Mouse (Mus musculus) spleen, postnatal 14 days (tissue): ENCODE measurements around the gene Polrmt.
"Not testable (repeated sequence)": the region's sequence is repeated elsewhere in the genome, so short reads cannot be mapped to it uniquely, and the experiment has no call there.

ENCODE experiments used
- DNase-seq, 2 experiments: peaks; one replicate each; pipeline ENCODE4 v3.0.0; 2021 to 2022; ENCODE audit warnings: low spot score in 2 of 2

Polrmt gene

DNA sequence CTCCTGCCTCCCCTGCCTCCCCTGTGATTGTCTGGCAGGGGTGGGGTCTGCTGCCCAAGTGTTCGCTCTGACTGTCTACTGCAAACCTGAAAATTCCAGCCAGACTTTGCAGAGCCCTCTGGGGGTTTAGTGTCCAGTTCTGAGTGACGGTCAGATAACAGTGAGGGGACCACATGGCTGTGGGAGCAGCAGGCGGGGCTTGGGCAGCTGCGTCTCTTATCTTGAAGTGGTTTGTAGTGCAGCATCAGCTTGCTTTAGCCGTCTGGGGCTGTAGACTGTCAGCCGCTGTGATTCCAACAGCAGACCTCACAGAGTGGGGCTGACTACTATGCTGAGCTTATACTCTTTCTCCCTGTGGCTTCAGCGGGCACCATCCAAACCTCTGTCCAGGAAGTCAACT, 37.1 kb downstream of the Polrmt start:
- no peak for DNase-seq

DNA sequence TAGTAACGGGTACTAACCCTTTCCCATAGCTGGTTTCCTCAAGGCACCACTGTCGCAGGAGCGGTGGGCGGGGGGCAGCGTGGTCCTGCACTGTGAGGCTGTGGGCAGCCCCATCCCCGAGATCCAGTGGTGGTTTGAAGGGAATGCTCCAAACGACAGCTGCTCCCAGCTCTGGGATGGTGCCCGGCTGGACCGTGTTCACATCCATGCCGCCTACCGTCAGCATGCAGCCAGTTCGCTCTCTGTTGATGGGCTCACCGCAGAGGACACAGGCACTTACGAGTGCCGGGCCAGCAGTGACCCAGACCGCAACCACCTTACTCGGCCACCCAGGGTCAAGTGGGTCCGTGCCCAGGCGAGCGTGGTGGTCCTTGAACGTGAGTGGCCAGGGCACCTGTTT, 37.7 kb downstream of the Polrmt start:
- DNase-seq, result no peak

DNA sequence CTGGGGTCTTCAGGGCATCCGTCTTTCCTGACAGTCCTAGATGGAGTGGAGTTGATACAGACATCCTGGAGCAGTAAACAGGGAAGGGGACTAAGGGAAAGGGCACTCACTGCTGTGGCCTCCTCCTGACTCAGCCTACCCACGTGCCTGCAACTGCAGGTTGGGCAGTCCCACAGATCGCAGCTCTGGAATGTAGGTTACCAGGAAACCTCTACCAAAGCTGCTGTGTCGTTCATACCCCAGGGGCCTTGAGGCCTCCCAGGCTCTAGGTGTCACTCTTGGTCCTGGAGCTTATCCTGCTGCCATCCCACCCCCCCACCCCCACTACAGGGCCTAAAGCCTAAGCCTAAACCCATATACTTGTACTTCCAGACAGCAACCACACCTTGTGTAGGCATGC, 38.6 kb downstream of the Polrmt start:
- no peak for DNase-seq

DNA sequence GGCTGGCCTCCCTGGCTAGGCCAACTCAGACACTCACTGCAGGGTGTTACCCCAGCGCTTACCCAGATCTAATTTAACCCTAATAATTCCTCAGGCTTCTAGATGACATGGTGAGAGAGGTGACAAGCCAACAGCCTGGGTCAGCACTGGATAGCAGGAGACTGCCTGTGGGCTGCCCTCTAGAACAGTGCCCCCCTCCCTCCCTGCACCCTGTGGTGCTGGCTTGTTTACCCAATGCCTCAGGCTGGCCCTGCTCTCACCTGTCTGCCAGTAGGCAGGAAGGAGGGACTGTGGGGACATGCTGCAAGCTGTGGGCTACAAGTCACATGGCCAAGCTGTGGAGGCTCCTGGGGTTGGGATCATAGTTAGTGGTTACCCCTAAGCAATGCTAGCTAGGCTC, 39.2 kb downstream of the Polrmt start:
- no peak for DNase-seq

DNA sequence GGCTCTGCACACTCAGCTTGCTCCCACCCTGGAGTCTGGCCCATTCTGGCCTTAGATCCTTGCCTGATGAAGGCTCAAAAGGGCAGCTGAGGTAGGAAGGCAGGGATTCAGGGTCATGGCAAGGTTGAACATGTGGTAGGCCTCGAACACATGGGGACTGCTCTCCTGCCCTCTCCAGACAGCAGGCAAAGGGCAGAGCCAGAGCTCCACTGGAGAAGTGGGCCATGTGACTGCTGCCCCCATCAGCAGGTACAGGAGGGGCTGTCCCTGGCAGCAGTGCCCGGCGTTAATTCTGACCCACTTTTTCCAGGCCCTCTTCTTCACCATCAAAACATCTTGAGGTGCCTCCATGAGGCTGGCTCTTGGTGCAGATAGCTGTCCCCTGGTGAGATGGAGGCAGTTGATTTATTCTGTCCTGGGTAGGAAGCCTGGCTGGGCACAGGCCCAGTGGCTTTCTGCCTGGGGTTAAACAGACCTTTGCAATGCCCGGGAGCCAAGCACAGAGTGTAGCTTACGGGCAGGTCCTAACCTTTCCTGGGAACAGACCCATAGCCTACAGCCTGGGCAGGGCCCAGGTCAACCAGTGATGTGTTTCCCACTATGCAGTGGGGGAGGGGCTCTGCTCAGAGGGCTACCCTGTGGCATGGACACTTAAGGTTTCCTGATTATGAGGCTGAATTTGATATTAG, 39.8 kb downstream of the Polrmt start:
- DNase-seq, result no peak

DNA sequence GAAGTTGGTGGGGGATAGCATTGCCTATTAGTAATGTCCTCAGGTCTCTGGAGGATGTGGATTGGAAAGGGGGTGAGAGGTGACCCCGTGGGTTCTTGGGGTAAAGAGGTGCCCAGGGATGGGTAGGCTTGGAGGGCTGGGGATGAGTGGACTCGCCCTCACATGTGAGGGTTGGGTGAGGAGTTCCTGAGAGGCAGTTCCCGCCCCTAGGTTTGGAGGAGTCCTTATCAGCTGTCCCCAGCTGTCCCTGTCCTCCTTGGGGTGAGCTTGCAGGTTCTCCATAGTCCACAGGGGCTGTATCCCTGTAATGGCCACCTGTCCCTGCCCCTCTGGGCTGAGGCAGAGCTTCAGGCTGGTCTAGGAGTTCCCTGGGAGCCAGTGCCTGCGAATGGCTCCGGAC, 40.4 kb downstream of the Polrmt start:
- DNase-seq, result peak; percentile 52 to 67

DNA sequence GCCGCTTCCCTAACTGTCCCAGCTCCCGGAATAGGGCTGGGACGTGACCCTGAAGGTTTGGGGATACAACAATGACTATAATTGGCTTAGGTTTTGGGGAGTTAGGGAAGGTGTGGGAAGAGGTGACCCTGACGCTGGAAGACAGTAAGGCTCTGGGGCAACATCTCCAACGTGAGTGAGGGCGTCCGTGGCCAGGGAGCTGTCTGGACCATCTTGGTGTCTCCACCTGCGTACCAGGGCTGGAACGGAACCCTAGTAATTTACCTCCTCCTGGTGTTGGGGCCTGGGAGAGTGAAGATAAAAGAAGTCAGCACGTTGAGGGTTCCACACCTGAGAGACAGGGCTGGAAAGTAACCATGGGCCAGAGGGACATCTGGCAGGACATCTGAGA, 41.4 kb downstream of the Polrmt start:
- DNase-seq, result no peak

DNA sequence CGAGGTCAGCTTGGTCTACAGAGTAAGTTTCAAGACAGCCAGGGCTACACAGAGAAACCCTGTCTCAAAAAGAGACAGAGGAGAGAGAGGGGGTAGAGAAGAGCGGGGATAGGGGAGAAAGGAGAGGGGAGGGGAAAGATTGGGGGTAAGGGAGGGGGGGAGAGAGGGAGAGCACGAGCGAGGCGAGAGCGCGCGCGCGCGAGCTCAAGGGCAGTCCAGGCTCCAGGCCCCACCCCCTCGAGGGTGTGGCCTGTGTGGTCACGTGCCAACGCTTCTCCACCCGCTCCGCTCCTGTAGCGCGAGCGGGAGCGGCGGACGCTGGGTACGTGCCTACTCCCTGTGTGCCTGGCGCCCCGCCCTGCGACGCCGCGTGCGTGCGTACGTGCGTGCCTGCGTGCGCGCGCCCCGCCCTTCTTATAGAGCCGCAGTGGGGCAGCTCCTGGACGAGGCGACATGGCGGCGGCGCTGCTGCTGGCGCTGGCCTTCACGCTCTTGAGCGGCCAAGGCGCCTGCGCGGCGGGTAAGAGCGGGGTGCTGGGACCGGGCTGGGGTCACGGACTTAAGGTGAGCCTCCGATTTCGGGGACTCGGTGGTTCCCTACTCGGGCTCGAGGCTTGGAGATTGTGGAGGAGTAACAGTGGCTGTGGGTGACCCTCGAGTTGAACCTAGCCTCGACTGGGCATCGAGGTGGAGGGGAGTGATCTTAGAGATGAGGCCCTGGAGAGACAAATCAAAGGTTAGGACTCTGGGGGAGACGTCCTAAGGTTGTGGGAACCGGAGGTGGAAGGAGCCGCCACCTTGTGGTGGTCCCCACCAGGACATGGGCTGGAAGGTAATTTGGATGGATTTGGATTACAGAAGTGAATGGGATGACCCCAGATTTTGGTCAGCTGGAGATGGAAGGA, 42.1 kb downstream of the Polrmt start, which contains the start of gene Bsg:
Bsg (plus strand) TSS at position 427 of the 905 bp plus-strand sequence.
- DNase-seq, result peak; percentile 95 to 98

DNA sequence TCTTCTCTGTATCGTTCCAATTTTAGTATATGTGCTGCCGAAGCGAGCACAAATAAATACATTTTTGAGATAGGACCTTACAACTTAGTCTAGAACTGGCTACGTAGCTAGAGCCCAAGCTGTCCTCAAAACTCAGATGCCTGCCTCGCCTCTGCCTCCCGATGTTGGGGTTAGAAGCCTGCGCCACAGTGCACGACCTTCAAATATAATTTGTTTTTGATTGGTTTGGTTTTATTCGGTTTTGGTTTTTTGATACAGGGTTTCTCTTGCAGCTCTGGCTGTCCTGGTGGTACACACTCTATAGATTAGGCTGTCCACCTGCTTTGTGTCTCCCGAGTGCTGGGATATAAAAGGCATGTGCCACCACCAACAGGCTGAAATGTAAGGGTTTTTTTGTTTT, 42.8 kb downstream of the Polrmt start:
- no peak for DNase-seq

DNA sequence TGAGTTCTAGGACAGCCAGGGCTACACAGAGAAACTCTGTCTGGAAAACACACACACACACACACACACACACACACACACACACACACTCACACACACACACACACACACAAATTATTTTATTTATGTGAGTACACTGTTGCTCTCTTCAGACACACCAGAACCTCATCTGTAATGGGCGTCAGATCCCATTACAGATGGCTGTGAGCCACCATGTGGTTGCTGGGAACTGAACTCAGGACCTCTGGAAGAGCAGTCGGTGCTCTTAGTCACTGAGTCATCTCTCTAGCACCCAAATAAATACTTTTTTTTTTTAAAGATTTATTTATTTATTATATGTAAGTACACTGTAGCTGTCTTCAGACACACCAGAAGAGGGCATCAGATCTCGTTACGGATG, 43.4 kb downstream of the Polrmt start:
- DNase-seq, result not testable (repeated sequence)

DNA sequence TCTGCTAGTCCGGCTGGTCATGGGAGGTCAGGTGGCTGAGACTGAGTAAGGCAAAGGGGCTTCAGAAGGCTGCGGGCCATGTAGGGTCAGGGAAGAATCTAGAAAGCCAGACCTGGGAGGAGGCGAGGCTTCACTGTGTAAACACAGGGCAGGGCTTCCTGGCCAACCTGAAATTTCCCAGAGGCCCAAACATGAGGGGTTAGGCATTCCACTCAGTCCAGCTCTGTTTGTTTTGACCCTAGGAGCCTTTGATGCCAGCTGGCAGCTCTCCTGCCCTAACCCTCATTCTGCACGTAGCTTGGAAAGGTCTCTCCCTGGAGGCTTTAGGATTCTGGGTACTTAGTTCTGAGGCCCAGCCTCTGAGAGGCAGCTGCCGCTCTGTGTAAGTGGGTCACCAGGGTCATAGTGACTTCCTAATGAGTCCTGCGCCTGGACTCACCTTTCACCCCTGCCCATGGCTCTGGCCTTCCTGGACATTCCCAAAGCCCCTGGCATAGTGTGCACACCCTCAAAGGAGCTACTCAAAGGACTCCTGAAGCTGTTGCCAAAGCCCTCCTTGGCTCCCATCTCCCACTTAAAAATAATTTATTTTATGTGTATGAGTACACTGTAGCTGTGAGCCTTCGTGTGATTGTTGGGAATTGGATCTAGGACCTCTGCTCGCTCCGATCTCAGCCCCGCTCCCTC, 44.8 kb downstream of the Polrmt start:
- DNase-seq, result no peak

DNA sequence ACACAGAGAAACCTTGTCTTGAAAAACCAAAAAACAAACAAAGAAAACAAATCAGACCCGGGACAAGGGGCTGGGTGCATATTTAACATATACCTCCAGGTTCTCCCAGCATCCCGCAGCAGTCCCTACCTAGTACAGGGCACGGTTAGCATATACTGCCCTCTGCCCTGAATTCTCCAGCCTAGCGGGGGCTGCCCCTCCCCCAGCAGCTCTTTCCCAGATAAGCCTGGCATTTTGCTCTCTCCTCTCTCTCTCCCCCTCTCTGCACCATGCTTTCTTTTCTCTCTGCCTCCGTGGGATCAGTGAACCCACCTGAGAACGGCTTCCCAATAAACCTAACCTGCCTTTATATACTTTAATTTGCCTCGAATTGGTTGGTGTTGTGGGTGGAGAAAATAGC, 45.7 kb downstream of the Polrmt start:
- no peak for DNase-seq

DNA sequence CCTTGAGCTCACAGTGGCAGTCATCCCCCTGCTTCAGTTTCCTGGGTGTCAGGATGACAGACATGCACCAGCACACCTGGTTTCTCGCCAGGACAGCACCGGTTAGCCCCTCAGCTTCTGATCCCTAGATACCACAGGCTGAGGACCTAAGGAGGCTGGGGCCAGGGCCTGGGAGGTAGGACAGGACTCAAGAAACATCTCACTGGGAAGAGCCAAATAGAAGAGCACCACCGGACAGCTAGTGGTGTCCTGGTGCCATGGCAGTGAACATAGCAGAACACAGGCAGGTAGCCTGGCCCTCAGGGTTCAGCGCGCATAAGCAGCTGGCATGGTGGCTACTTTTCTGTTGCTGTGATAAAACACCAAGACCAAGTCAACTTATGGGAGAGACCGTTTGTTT, 47.9 kb downstream of the Polrmt start:
- DNase-seq, result no peak

DNA sequence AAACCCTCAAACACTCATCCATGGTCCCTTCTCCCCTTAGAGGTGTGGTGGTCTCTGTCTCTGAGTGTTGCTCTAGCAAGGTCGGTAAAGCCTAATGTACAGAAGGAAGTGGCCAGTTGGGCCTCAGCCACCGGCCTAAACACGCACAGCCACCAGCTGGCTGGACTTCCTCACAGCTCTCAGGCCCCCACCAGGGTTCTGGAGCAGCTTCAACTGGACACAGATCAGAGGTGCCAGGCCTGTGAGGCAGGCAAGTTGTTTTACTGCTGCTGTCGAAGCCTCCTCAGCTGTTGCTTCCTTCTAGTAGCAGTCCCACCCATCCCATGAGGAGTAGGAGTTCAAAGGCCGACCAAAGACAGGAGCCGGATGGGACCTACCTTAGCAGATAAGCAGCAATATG, 48.5 kb downstream of the Polrmt start:
- DNase-seq, result no peak

DNA sequence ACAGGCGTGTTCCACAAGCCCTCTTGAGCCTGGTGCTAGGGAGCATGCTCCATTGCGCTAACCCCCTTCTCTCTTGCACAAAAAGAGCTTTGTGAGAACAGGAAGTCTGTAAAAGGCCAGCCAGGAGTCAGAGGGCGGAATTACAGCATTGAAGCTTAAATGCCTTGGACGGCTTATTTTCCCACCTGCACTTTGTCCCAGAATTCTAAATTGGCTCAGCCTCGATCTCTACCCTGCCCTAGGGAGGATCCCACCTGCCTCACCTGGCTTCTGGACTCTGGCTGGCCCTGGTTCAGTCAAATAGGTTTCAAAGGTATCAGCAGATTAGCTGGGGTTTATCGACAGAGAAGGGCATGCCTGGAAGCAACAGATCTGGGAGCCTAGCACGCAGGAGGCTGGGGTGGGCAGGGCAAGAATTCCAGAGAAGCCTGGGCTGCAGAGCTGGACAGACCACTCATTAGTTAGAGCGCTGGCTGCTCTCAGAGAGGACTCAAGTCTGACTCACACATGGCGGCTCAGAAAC, 50.2 kb downstream of the Polrmt start:
- no peak for DNase-seq

DNA sequence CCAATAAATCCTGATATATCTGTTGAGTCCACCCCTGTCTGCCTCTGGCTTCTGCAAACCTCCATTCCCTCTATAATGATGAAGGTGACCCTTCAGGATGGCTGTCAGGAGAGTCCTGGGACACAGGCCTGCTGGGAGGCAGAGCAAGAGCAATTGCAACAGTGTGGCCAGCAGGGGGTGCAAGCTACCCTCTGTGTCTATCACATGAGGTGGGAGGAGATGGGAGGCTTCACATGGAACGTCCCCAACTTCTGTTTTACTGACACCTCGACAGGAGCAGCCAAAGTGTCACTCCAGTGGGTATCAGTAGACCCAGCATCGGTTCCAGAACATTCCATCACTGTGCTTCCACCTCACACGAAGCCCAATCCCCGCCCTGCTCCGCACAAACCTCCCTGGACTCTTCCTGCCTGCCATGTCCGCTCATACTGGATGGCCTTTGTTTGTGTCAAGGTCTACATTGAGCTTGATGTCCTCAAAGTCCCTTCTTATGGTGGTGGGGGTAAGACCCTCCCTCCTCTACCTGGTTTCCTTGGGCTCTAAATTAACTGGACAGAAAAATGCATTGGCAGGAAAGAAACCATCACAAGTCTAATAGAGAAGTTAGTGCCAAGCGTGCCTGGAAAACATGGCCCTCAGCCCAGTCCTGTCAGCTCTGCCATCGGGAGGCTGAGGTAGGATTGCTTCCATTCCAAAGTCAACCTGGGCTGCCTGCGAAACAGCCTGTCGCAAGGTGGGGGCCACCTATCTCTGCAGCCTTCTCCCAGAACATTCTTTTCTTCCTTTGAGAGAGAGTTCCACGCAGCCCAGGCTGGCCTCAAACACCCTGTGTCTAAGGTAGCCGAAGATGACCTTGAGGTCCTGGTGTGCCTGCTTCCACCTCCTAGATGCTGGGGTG, 50.9 kb downstream of the Polrmt start:
- peak; percentile 62 to 77 for DNase-seq

DNA sequence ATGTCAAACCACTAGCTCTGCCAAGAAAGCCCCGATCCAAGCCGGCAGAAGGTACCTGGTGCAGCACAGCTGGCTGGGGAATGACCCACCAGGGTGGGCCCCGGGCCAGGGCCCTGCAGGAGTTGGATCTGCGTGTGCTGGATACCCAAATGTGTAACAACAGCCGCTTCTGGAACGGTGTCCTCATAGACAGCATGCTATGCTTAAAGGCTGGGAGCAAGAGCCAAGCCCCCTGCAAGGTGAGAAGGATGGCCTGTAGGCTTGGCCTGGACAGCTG, 52.1 kb downstream of the Polrmt start:
- no peak for DNase-seq

DNA sequence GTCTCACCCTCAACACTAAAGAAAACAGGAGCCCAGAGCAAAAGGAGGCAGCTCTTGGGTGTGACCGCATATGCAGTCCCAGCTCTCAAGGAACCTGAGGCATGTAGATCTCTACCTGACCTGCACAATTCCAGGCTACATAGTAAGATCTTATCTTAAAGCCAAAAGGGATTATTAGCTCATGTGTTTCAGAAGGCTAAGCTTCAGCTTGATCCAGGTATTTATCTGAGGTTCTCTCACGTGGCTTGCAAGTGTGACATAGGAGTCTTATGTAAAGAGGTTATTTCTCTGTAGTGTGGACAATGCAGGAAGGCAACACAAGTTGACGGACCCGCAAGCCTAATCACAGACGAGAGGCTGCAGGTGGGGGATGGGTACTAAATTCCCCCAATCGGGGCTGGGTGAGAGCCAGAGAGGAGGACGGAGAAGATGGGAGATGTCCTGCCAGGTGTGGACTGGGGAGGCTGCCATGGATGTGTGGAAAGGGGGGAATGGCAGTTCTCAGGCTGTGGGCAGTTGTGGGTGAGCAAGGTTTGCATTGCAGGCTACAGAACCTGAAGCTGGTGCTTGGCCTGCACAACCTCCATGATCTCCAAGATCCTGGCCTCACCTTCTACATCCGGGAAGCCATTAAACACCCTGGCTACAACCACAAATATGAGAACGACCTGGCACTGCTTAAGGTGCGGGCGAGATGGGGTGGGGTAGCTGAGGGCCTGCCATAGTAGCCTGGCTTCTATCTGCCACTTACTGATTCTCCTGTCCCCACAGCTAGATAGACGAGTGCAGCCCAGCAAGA, 52.6 kb downstream of the Polrmt start:
- DNase-seq, result no peak

DNA sequence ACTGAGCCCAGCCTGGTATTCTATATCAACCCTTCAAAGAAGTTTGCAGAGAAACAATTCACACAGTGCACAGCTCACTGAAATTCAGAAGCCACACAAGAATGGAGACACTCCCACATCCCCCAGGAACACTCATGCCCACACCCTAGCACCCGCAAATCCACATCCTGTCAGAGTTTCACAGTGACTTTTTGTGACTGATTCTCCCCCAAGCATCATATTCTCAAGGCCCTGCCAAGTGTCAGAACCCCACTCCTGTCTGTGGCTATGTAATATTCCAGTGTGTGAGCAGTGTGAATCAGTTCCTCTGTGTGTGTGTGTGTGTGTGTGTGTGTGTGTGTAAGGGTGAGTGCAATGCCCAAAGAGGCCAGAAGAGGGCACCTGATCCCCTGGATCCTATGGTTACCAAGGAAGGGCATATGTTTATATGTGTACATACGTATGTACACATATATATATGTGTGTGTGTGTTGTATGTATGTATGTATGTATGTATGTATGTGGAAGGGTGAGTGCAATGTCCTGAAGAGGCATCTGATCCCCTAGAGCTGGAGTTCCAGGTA, 54.3 kb downstream of the Polrmt start:
- DNase-seq, result no peak

DNA sequence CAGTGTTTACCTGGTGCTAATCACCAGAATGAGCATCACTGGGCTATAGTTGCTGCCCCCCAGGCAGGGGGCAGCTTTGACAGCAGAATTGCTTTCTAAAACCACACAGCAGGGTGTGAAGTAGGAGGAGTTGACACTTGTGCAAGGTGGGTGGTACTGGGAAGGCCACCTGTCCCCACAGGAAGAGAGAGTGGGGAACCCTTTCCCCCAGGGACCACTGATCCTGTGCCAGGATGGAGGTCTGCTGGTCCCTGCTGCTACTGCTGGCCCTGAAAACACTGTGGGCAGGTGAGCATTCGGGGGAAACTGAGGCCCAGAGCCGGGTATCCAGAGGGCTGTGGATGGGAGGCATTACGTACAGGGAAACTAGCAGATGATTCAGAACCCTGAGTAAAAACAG, 57.2 kb downstream of the Polrmt start:
- no peak for DNase-seq
